Mouse (Mus musculus): ENCODE measurements around the gene Lsm2. TPM values are rescaled to one million over a fixed set of nuclear protein-coding genes. Genes with fewer than 3 reads are reported as not detected.
"Not testable (repeated sequence)": the region's sequence is repeated elsewhere in the genome, so short reads cannot be mapped to it uniquely, and the experiment has no call there.

Gene Lsm2
- total RNA-seq, 1 experiment from 2014 or later = 13.9 TPM

- no peak for ATAC-seq (replicated peaks; ENCODE audit: insufficient number of reproducible peaks, low FRiP score, low TSS enrichment, poor library complexity, severe bottlenecking)
Observed at GRCm38 (mm10) chr17:34953904-34954303, 27.8 kb upstream of the Lsm2 start.

- no peak for ATAC-seq (replicated peaks; ENCODE audit: insufficient number of reproducible peaks, low FRiP score, low TSS enrichment, poor library complexity, severe bottlenecking)
Observed at GRCm38 (mm10) chr17:34954831-34955230, 26.8 kb upstream of the Lsm2 start.

- ATAC-seq (replicated peaks; ENCODE audit: insufficient number of reproducible peaks, low FRiP score, low TSS enrichment, poor library complexity, severe bottlenecking) = no peak
Observed at GRCm38 (mm10) chr17:34955884-34956283, 25.8 kb upstream of the Lsm2 start.

- no peak for ATAC-seq (replicated peaks; ENCODE audit: insufficient number of reproducible peaks, low FRiP score, low TSS enrichment, poor library complexity, severe bottlenecking)
Observed at GRCm38 (mm10) chr17:34956340-34956739, 25.3 kb upstream of the Lsm2 start.

GRCm38 (mm10) chr17:34957291-34957690, 24.4 kb upstream of the Lsm2 start:
- not testable (repeated sequence) for ATAC-seq (replicated peaks; ENCODE audit: insufficient number of reproducible peaks, low FRiP score, low TSS enrichment, poor library complexity, severe bottlenecking)

- ATAC-seq (replicated peaks; ENCODE audit: insufficient number of reproducible peaks, low FRiP score, low TSS enrichment, poor library complexity, severe bottlenecking) = not testable (repeated sequence)
Observed at GRCm38 (mm10) chr17:34957966-34958365, 23.7 kb upstream of the Lsm2 start.

- ATAC-seq (replicated peaks; ENCODE audit: insufficient number of reproducible peaks, low FRiP score, low TSS enrichment, poor library complexity, severe bottlenecking) = 0 out of 2 replicates have a peak, but pooled peaks have one; percentile 1
Observed at GRCm38 (mm10) chr17:34958734-34959129, 22.9 kb upstream of the Lsm2 start.

GRCm38 (mm10) chr17:34959130-34959778, 22.4 kb upstream of the Lsm2 start, which contains the start of gene Hspa1b:
Gene Hspa1b, minus strand, starts transcription at chr17:34959238.
- peak; percentile 98 for ATAC-seq (replicated peaks; ENCODE audit: insufficient number of reproducible peaks, low FRiP score, low TSS enrichment, poor library complexity, severe bottlenecking)

GRCm38 (mm10) chr17:34959881-34960515, 21.7 kb upstream of the Lsm2 start:
- no peak for ATAC-seq (replicated peaks; ENCODE audit: insufficient number of reproducible peaks, low FRiP score, low TSS enrichment, poor library complexity, severe bottlenecking)

GRCm38 (mm10) chr17:34960702-34961493, 20.8 kb upstream of the Lsm2 start:
- no peak for ATAC-seq (replicated peaks; ENCODE audit: insufficient number of reproducible peaks, low FRiP score, low TSS enrichment, poor library complexity, severe bottlenecking)

GRCm38 (mm10) chr17:34962125-34962524, 19.5 kb upstream of the Lsm2 start:
- ATAC-seq (replicated peaks; ENCODE audit: insufficient number of reproducible peaks, low FRiP score, low TSS enrichment, poor library complexity, severe bottlenecking) = no peak

- no peak for ATAC-seq (replicated peaks; ENCODE audit: insufficient number of reproducible peaks, low FRiP score, low TSS enrichment, poor library complexity, severe bottlenecking)
Observed at GRCm38 (mm10) chr17:34962841-34963240, 18.8 kb upstream of the Lsm2 start.

GRCm38 (mm10) chr17:34964640-34965049, 17.0 kb upstream of the Lsm2 start:
- ATAC-seq (replicated peaks; ENCODE audit: insufficient number of reproducible peaks, low FRiP score, low TSS enrichment, poor library complexity, severe bottlenecking) = no peak

GRCm38 (mm10) chr17:34965627-34966026, 16.0 kb upstream of the Lsm2 start:
- ATAC-seq (replicated peaks; ENCODE audit: insufficient number of reproducible peaks, low FRiP score, low TSS enrichment, poor library complexity, severe bottlenecking) = no peak

- not testable (repeated sequence) for ATAC-seq (replicated peaks; ENCODE audit: insufficient number of reproducible peaks, low FRiP score, low TSS enrichment, poor library complexity, severe bottlenecking)
Observed at GRCm38 (mm10) chr17:34969822-34970221, 11.8 kb upstream of the Lsm2 start, which contains the start of gene Gm20481. Gene Gm20481, plus strand, starts transcription at chr17:34969912.

GRCm38 (mm10) chr17:34970850-34971249, 10.8 kb upstream of the Lsm2 start:
- ATAC-seq (replicated peaks; ENCODE audit: insufficient number of reproducible peaks, low FRiP score, low TSS enrichment, poor library complexity, severe bottlenecking) = not testable (repeated sequence)

GRCm38 (mm10) chr17:34971694-34972068, 10.0 kb upstream of the Lsm2 start:
- not testable (repeated sequence) for ATAC-seq (replicated peaks; ENCODE audit: insufficient number of reproducible peaks, low FRiP score, low TSS enrichment, poor library complexity, severe bottlenecking)

GRCm38 (mm10) chr17:34972069-34972749, 9.5 kb upstream of the Lsm2 start, which contains the start of the genes Hspa1a and Hspa1l:
Gene Hspa1a, minus strand, starts transcription at chr17:34972156.
Gene Hspa1l, plus strand, starts transcription at chr17:34972703.
- ATAC-seq (replicated peaks; ENCODE audit: insufficient number of reproducible peaks, low FRiP score, low TSS enrichment, poor library complexity, severe bottlenecking) = peak; percentile 96

All from monocyte, adult 5-6 weeks (primary cell).